Mouse (Mus musculus) left cerebral cortex, postnatal 25 days (tissue): ENCODE measurements at regions not wholly inside any gene's neighbourhood (a gene's known extent, or its start where the extent isn't known, plus 50 kb on each side); places are given as distances from the start of the nearest gene placed in this dataset.

Experiments
- DNase-seq, 2 experiments: peaks; one replicate each; pipeline ENCODE4 v3.0.0; 2022; ENCODE audit warnings: low spot score in 2 of 2, mixed read lengths in 1 of 2
- intact Hi-C: fragments of 180-260 bp; cut with DNase I; formaldehyde crosslinking; loops from one replicate; pipeline ENCODE4 v1.15.1; 2025

GRCm38 (mm10) chr1:194226550-194227160 lies 391.4 kb upstream of the Plxna2 start:
- intact Hi-C loops = loop anchor here (10.0 kb wide), 2 partner anchors 652 to 842 kb away; no protein-coding TSS in a partner anchor
- no peak for DNase-seq

- intact Hi-C loops = loop anchor here (10.0 kb wide), 2 partner anchors 651 to 841 kb away; no protein-coding TSS in a partner anchor
Measured at GRCm38 (mm10) chr1:194225786-194226185, 392.2 kb upstream of the Plxna2 start.

GRCm38 (mm10) chr1:194224046-194224445 lies 394.0 kb upstream of the Plxna2 start:
- intact Hi-C loops = loop anchor here (10.0 kb wide), 2 partner anchors 649 to 839 kb away; no protein-coding TSS in a partner anchor
- DNase-seq = no peak

More at GRCm38 (mm10) chr1:194225786-194226185, 392.2 kb upstream of the Plxna2 start:
- no peak for DNase-seq

DNA sequence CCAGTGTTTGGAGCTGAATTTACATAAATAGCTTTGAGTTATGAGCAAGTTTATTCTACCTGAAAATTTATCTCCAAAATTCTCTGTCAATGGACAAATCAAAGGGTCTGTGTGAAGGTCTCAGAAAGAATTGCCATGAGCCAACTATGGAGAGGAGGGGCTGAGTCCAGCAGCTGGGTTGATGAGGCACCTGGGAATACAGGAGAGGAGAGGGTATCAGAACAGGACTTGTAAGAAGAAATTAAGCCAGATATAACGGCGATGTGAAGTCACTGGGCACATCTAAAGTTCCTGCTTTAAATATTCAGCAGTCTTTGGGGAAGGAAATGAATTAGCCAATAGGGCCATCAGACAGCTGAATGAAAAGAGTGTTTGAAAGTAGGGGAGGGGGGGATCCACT lies 394.4 kb upstream of the Plxna2 start:
- intact Hi-C loops = loop anchor here (2.0 to 10.0 kb wide), 3 partner anchors 525 to 839 kb away; no protein-coding TSS in a partner anchor
- DNase-seq = no peak

- intact Hi-C loops = loop anchor here (2.0 to 10.0 kb wide), 3 partner anchors 524 to 838 kb away; no protein-coding TSS in a partner anchor
- peak; percentile 71 to 72 for DNase-seq
Measured at GRCm38 (mm10) chr1:194223015-194223414, 395.0 kb upstream of the Plxna2 start.

DNA sequence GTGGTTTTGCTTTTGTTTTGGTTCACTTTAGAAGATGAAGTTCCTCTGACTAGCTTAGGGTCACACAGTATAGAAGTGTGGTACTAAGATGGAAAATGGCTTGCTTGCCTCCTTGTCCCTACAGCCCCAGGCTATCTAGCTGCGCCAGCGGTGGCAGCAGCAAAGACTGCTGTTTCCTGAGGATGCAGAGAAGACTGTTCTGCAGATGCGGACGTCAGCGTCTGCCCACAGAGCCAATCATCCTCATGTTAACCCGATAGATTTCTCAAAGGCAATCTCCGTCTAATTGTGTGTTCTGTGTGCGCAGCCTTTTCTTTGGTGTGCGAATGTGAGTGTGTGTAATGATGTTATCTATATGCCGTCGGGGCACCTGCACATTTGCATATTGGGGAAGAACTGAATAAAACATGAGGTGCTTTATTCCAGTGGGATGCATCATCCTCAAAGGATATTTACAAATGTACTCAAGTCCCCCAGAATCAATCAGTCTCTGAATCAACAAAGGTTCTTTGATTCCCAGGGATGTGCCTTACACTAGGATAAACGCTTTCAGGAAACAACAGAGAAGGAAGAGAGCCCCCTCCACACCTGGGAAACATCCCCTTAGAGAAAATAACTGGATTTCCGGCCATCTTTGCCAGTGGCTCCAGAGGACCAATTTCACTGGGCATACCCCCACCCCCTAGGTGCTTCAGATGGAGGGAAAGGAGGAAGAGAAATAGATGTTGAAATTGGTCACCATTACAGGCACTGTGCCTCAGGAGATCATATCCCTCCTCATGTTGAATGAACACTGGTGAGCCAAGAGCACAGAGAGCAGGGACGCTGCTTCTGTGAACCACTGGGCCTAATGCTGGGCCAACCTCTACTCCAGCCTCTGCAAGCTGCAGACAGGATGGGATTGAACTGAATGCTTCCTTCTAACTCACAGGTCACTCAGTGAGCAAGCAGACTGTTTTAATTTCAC lies 409.7 kb upstream of the Plxna2 start:
- DNase-seq = peak in 1 of 2 experiments; percentile 20
- intact Hi-C loops = no loop called here

GRCm38 (mm10) chr1:194197516-194197915 lies 420.5 kb upstream of the Plxna2 start:
- no peak for DNase-seq
- intact Hi-C loops = no loop called here

DNA sequence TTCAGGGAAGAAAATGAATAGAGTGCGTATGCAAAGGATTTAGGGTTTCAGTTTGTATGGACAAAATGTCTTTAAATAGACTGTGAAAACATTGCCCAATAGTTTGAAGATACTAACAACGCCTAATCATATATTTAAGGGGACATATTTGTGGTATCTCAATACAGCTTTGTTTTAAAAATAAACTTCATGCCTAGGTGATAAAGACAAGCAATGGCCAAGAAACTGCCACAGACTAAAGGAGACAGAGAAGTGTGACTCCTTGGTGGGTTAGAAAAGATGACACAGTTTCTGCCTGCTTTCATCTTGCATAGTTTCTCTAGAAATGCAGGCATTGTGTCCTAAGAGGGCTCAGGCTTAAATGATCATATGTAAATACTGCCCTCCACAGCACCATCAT lies 435.7 kb upstream of the Plxna2 start:
- intact Hi-C loops = no loop called here
- no peak for DNase-seq

GRCm38 (mm10) chr1:194161469-194161868 lies 456.5 kb upstream of the Plxna2 start:
- intact Hi-C loops = no loop called here
- no peak for DNase-seq

DNA sequence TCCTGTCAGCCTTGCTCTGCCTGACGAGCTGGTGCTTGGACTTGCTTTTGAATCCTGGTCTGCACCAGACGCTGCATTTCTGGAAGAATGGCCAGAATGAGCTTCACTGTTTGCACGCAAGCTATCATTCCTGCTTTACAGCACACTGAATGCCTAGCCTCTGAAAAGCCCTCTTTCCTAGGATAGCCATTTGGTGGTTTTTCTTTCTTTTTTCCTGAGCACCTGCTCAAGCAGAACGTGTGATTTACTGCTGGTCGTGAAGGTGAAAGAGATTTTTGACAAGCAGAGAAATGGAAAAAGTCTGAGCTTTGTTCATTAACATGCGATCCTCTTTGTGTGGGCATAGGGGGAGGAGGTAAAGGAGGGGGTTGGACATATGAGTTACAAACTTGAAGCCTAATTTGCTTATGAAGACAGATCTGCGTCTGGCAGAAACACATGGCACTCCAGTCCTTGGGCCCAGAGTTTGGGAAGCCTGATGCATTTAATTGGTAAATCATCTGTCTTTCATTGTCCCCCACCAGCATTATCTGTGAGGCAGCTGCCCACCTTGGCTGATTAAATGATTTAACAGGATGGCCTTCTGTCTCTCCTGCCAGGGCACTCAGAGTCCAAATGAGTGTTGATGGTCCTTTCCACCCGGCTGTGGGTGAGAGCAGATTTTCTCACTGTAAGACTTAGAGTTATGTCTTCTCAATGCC lies 457.1 kb upstream of the Plxna2 start:
- peak in 1 of 2 experiments; percentile 13 for DNase-seq
- intact Hi-C loops = no loop called here

- intact Hi-C loops = no loop called here
- peak in 1 of 2 experiments; percentile 6 for DNase-seq
Measured at GRCm38 (mm10) chr1:194157268-194157667, 460.8 kb upstream of the Plxna2 start.

DNA sequence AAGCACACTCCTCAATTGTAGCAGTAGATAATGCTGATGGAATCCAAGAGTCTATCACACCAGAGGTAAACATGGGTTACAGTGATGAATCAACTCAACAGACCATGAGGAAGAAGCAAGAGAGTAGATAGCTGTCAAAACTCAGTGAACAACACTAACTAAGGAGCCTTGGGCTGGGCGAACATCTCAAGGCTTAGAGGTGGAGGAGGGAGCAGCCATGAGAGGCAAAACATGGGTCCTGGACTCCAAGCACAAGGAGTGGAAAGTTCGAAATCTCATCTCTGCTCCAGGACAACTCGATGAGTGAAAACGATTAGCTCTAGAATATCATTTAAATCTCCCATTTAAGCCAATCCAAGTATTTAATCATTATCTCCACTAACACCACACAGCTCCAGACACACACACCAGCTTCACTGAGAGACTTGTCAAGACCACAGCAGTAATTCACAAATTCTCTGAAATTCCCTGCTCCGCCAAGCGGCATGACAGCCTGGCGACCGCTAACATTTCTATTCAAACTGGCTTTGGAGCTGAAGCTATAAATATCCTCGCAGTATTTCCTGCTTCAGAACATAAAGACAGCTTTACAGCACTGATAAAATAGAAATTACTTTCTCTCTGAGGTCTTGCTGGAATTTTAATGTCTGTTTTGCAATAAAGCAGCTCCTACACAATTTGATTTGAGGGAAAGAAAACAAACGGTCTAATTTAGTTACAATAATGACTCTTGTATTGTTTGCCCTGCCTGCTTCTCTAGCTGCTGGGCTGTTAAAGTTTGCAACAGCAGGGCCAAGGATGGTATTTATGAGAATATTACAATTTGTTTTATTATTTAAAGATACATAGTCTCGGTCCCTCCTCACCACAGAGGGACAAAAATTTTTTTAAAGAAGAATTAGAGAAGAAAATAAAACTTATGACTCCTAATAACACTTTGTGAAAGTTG lies 469.3 kb upstream of the Plxna2 start:
- intact Hi-C loops = no loop called here
- DNase-seq = peak; percentile 26 to 56

- intact Hi-C loops = no loop called here
- no peak for DNase-seq
Measured at GRCm38 (mm10) chr1:194117631-194118360, 500.2 kb upstream of the Plxna2 start.

DNA sequence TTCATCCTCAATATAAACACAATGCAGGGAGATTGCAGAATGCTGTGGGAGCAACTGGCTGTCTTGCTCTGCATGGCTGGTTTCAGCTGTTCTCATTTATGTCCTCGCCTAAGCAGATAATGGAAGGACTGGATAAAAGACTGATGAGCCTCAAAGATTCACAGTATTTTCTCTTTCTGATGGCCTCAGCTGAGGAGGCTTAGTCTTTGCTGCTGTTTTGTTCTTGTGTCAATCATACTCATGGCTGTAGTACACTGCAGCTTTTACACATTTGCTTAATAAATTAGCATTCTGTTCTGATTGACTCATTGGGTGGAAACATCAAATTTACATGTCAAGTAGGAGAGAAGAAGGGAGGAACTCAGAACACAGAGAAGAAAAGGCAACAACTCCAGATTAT lies 503.6 kb upstream of the Plxna2 start:
- intact Hi-C loops = no loop called here
- DNase-seq = no peak

DNA sequence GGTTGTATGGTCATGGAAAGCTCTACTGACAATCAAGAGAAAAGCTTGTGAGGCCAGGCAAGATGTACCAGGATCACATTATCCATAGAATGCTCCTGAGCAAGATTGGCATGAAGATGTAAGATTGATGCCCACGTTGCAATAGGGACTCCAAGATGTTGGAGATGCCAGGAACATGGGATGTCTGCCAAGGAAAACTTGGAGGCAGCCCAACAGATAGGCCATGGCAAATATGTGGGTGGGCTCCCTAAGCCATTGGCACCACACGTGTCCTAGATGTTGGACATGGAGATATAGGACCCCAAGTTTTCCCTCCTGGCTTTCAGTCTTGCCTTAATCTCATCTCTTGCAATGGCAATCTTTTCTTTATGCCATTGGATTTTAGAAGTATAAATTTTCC lies 506.1 kb upstream of the Plxna2 start:
- no peak for DNase-seq
- intact Hi-C loops = no loop called here

DNA sequence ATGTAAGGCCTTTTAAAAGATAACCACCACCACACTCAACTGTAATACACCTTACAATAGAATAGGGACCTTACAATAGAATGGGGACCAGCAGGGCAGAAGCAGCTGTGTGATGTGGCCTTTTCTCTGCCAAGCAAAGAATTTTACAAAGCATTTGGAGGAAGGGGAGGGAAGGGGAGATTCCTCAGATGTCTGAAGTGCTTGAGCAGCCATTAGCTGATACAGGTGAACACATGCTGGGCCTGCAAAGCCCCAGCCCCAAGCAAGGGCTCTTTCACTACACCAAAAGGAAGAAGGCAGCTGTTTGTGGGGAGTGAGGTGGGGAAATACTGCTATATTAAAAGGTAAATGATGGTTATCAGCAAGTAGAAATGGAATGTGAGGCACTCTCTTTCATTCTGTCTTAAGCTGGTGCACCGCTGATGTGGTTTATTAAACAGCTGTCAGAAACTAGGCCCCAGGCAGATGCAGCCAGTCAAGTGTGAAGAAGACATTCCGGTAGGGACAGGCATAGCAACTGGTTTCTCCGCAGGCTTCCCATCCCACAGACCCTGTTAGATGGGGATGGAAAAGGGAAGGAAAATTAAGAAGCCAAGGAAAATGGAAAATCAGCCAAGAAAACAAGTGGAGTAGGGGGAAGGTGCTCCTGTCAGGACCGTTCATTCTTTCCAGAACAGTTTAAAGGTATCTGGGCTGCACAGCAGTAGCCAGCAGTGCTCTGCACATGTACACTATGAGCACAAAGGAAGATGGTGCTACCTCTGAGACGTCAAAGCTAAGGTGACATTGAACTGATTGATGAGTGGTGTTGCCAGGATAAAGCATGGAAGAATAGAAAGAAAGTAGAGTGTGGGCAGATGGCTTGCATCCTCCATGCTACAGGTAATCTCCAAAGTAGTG lies 508.6 kb upstream of the Plxna2 start:
- no peak for DNase-seq

DNA sequence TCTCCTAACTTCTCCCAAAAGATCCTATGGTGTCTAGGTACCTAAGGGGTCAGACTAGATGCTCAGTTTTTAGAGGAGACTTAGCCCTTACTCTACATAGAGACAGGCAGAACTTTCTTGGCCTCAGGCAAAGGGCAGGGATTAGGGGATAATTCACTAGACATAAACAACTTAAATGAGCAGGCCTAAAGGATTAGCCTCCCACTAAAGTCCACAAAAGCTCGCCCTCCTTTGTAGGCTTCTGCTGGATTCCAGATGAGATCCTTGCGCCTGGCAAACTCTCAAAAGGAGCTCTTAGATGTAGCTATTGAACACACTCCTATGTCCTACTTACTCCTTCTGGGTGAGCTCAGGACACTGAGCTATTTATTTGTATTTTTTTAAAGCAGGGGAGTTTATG lies 509.9 kb upstream of the Plxna2 start:
- intact Hi-C loops = no loop called here
- DNase-seq = peak in 1 of 2 experiments; percentile 3

More for the DNA sequence above, 508.6 kb upstream of the Plxna2 start:
- intact Hi-C loops = no loop called here
